Mouse (Mus musculus) CH12.LX (cell line): ENCODE measurements around the gene Ddx23. TPM values are rescaled to one million over a fixed set of nuclear protein-coding genes. Genes with fewer than 3 reads are reported as not detected.

Experiments used
- DNase-seq: peaks from one replicate; pipeline ENCODE4 v3.0.0-alpha.2; 2013; ENCODE audit errors: extremely low read depth
- H3K27ac ChIP-seq: 2 replicates; pipeline ENCODE4 v1.5.1; 2012; ENCODE audit warnings: low read depth, mild to moderate bottlenecking, control low read depth, moderate library complexity; ENCODE audit not compliant: insufficient read depth
- H3K27me3 ChIP-seq: replicated peaks from 2 replicates; pipeline ENCODE3; 2012; ENCODE audit warnings: inconsistent platforms
- H3K36me3 ChIP-seq, 2 experiments: replicated peaks in 1 of 2; 2 replicates each; pipeline versions ENCODE3 to v1.6.1; 2012; ENCODE audit warnings: inconsistent platforms in 1 of 2, low read length in 1 of 2, mild to moderate bottlenecking in 1 of 2, mixed read lengths in 1 of 2, moderate library complexity in 1 of 2; ENCODE audit not compliant: control insufficient read depth in 1 of 2, insufficient read depth in 1 of 2
- H3K4me1 ChIP-seq, 2 experiments: 2 replicates each; pipeline ENCODE4 v1.6.1; 2012; ENCODE audit warnings: inconsistent platforms in 1 of 2, moderate library complexity in 1 of 2; ENCODE audit not compliant: insufficient read depth in 2 of 2, control insufficient read depth in 1 of 2
- H3K4me2 ChIP-seq: 2 replicates; pipeline ENCODE4 v1.6.1; 2012; ENCODE audit warnings: low read depth, mild to moderate bottlenecking, control low read depth; ENCODE audit not compliant: poor library complexity, insufficient read depth, severe bottlenecking
- H3K4me3 ChIP-seq, 3 experiments: fragments of 150-350 bp in 1 of 3; sonication (generic) in 1 of 3; replicated peaks in 1 of 3; 2 replicates each; pipeline versions ENCODE3 to v1.5.1; 2011 to 2012; ENCODE audit warnings: low read depth in 2 of 3, low read length in 2 of 3, mild to moderate bottlenecking in 2 of 3, moderate library complexity in 2 of 3, control low read depth in 1 of 3, improper control_type of control experiment in 1 of 3, inconsistent platforms in 1 of 3, mixed read lengths in 1 of 3; ENCODE audit not compliant: poor library complexity in 1 of 3
- H3K79me2 ChIP-seq: replicated peaks from 2 replicates; pipeline ENCODE4 v1.6.1; 2012; ENCODE audit warnings: mild to moderate bottlenecking, moderate library complexity; ENCODE audit not compliant: control insufficient read depth, poor library complexity, insufficient read depth, severe bottlenecking; ENCODE audit errors: extremely low read depth
- H3K9ac ChIP-seq: 2 replicates; pipeline ENCODE4 v1.6.1; 2012; ENCODE audit warnings: low read depth, mild to moderate bottlenecking, control low read depth, moderate library complexity; ENCODE audit not compliant: insufficient read depth
- H3K9me3 ChIP-seq: replicated peaks from 2 replicates; pipeline ENCODE3; 2012; ENCODE audit warnings: low read length, inconsistent platforms, mixed read lengths
- CHD2 ChIP-seq: IDR thresholded peaks from 2 replicates; pipeline ENCODE4 v1.6.1; 2011; ENCODE audit warnings: low read length, improper control_type of control experiment
- CTCF ChIP-seq, 2 experiments: IDR thresholded peaks in 1 of 2; conservative IDR thresholded peaks in 1 of 2; 2 replicates each; pipeline ENCODE4 v1.5.1; 2011 to 2012; ENCODE audit warnings: low read depth in 2 of 2, low read length in 2 of 2, improper control_type of control experiment in 1 of 2, inconsistent platforms in 1 of 2, mild to moderate bottlenecking in 1 of 2, moderate library complexity in 1 of 2
- E2F4 ChIP-seq: IDR thresholded peaks from 2 replicates; pipeline ENCODE4 v1.6.1; 2011; ENCODE audit warnings: low read depth, low read length, improper control_type of control experiment; ENCODE audit not compliant: insufficient replicate concordance
- EP300 ChIP-seq: IDR thresholded peaks from 2 replicates; pipeline ENCODE4 v1.6.1; 2011; ENCODE audit warnings: low read length, improper control_type of control experiment
- GABPA ChIP-seq: IDR thresholded peaks from 2 replicates; pipeline ENCODE4 v1.6.1; 2012; ENCODE audit warnings: low read depth, low read length, improper control_type of control experiment, inconsistent platforms; ENCODE audit not compliant: insufficient replicate concordance
- HCFC1 ChIP-seq: IDR thresholded peaks from 2 replicates; pipeline ENCODE4 v1.6.1; 2012; ENCODE audit warnings: low read depth, mild to moderate bottlenecking, inconsistent platforms, low read length, improper control_type of control experiment
- KAT2A ChIP-seq: IDR thresholded peaks from 2 replicates; pipeline ENCODE4 v1.6.1; 2012; ENCODE audit warnings: low read length, improper control_type of control experiment, inconsistent platforms; ENCODE audit not compliant: insufficient replicate concordance
- MAFK ChIP-seq: IDR thresholded peaks from 2 replicates; pipeline ENCODE4 v1.6.1; 2011; ENCODE audit warnings: low read length, improper control_type of control experiment; ENCODE audit not compliant: insufficient replicate concordance
- MAX ChIP-seq: IDR thresholded peaks from 2 replicates; pipeline ENCODE4 v1.6.1; 2011; ENCODE audit warnings: low read length, improper control_type of control experiment
- MAZ ChIP-seq: IDR thresholded peaks from 2 replicates; pipeline ENCODE4 v1.6.1; 2012; ENCODE audit warnings: low read depth, mild to moderate bottlenecking, inconsistent platforms, low read length, improper control_type of control experiment, moderate library complexity
- MXI1 ChIP-seq: IDR thresholded peaks from 2 replicates; pipeline ENCODE4 v1.6.1; 2011; ENCODE audit warnings: mild to moderate bottlenecking, low read depth, low read length, improper control_type of control experiment
- MYC ChIP-seq: IDR thresholded peaks from 2 replicates; pipeline ENCODE4 v1.6.1; 2011; ENCODE audit warnings: low read depth, mild to moderate bottlenecking, improper control_type of control experiment, low read length
- NRF1 ChIP-seq: IDR thresholded peaks from 2 replicates; pipeline ENCODE4 v1.6.1; 2014; ENCODE audit warnings: low read depth, mild to moderate bottlenecking, inconsistent platforms, low read length, improper control_type of control experiment, moderate library complexity
- POLR2A ChIP-seq: IDR thresholded peaks from 2 replicates; pipeline ENCODE4 v1.6.1; 2011; ENCODE audit warnings: low read depth, mild to moderate bottlenecking, improper control_type of control experiment, low read length
- POLR2AphosphoS2 ChIP-seq: IDR thresholded peaks from 2 replicates; pipeline ENCODE4 v1.6.1; 2011; ENCODE audit warnings: low read depth, low read length, improper control_type of control experiment
- RAD21 ChIP-seq: IDR thresholded peaks from 2 replicates; pipeline ENCODE4 v1.6.1; 2011; ENCODE audit warnings: low read depth, mild to moderate bottlenecking, low read length, improper control_type of control experiment, moderate library complexity
- SIN3A ChIP-seq: IDR thresholded peaks from 2 replicates; pipeline ENCODE4 v1.6.1; 2012; ENCODE audit warnings: low read length, improper control_type of control experiment, inconsistent platforms
- TBP ChIP-seq: conservative IDR thresholded peaks from 2 replicates; pipeline ENCODE4 v1.6.1; 2011; ENCODE audit warnings: low read depth, low read length, improper control_type of control experiment
- USF1 ChIP-seq: IDR thresholded peaks from 2 replicates; pipeline ENCODE4 v1.6.1; 2014; ENCODE audit warnings: low read depth, mild to moderate bottlenecking, inconsistent platforms, low read length, improper control_type of control experiment
- USF2 ChIP-seq: conservative IDR thresholded peaks from 2 replicates; pipeline ENCODE4 v1.6.1; 2011; ENCODE audit warnings: low read depth, low read length, improper control_type of control experiment
- ZKSCAN1 ChIP-seq: IDR thresholded peaks from 2 replicates; pipeline ENCODE4 v1.6.1; 2012; ENCODE audit warnings: low read depth, inconsistent platforms, low read length, improper control_type of control experiment, borderline replicate concordance
- ZMIZ1 ChIP-seq: IDR thresholded peaks from 2 replicates; pipeline ENCODE4 v1.6.1; 2012; ENCODE audit warnings: low read depth, mild to moderate bottlenecking, inconsistent platforms, low read length, improper control_type of control experiment
- ZNF384 ChIP-seq: IDR thresholded peaks from 2 replicates; pipeline ENCODE4 v1.6.1; 2012; ENCODE audit warnings: low read depth, low read length, improper control_type of control experiment, inconsistent platforms
- dilution Hi-C: fragments of 300-500 bp; cut with MboI; formaldehyde crosslinking; loops from 2 replicates; pipeline ENCODE4 v1.14.3; 2020; ENCODE audit warnings: low sequenced_read_pairs; ENCODE audit not compliant: extremely low pct_unique_long_range_greater_than_20kb, extremely low pct_ligation_motif_present
- in situ Hi-C: fragments of 300-500 bp; cut with MboI; formaldehyde crosslinking; loops from 3 replicates; pipeline ENCODE4 v1.14.3; 2019; ENCODE audit warnings: low sequenced_read_pairs, low pct_ligation_motif_present, low pct_unique_long_range_greater_than_20kb, mixed read lengths
- polyA plus RNA-seq: library from polyadenylated mRNA; unstranded; fragments of >175 nt; gene quantifications from 2 replicates; pipeline ENCODE4 v1.2.1, GENCODE M21; 2012; ENCODE audit warnings: low read depth; ENCODE audit not compliant: insufficient read length
- total RNA-seq, 2 experiments: library from RNA; depleted of rRNA; stranded (reverse); fragments of 300-350 nt in 1 of 2; fragments of >200 nt in 1 of 2; gene quantifications; 2 replicates each; pipeline ENCODE4 v1.2.3; 2012 to 2014

Gene Ddx23
- total and polyA plus RNA-seq, 3 experiments = 58.5 to 148 (median 103) TPM

GRCm38 (mm10) chr15:98710442-98710841 is 47.7 kb upstream of the Ddx23 start (continued):
- TF ChIP-seq KAT2A = no peak
- TF ChIP-seq NRF1 = no peak
- no peak for TF ChIP-seq POLR2AphosphoS2

GRCm38 (mm10) chr15:98707766-98708372 is 45.2 kb upstream of the Ddx23 start, which contains the start of gene Ccdc65:
TSS of gene Ccdc65 (plus strand) at chr15:98708207.
- in situ Hi-C loops (loop anchor here (5.0 kb wide), 1 partner anchor 36 kb away; no protein-coding TSS in a partner anchor), dilution Hi-C loops (no loop called here)
- peak within 1 kb of the TSS; percentile 91 for H3K4me2 ChIP-seq
- H3K9me3 ChIP-seq = peaks cover 7% of the 10 kb centered on the region
- H3K36me3 ChIP-seq = no peaks in the 10 kb centered on the region
- DNase-seq = peak; percentile 95
- TF ChIP-seq ZKSCAN1 (no peak), ZNF384 (peak; percentile 100), KAT2A (0 out of 2 replicates have a peak, but pooled peaks have one; percentile 20), CTCF (conservative IDR thresholded peaks at IDR 0.05 in 1 of 2, IDR thresholded peaks at IDR 0.05 in 1 of 2; ENCODE audit: low read depth in 2 of 2, low read length in 2 of 2) (peak; percentile 59 to 91), GABPA (peak; percentile 73), HCFC1 (peak; percentile 76), CHD2 (peak; percentile 14; the same call in 1 of the 2 replicates), MXI1 (peak; percentile 95), SIN3A (peak; percentile 100), RAD21 (peak; percentile 9), MYC (peak; percentile 52; the same call in 1 of the 2 replicates), ZMIZ1 (no peak), MAX (no peak), NRF1 (peak; percentile 66)
- TF ChIP-seq, all 38 proteins: peak for 11
- peaks cover 4 to 16% of the 10 kb centered on the region in 2 experiments; a peak in 3 of 4 replicates for H3K4me1 ChIP-seq
- H3K4me3 ChIP-seq = peak within 1 kb of the TSS; percentile 3 to 36 (median 34)
- H3K27ac ChIP-seq = no peak within 1 kb of the TSS
- no peaks in the 10 kb centered on the region for H3K79me2 ChIP-seq
- no peak within 1 kb of the TSS for H3K9ac ChIP-seq
- peaks cover 63% of the 10 kb centered on the region for H3K27me3 ChIP-seq

DNA sequence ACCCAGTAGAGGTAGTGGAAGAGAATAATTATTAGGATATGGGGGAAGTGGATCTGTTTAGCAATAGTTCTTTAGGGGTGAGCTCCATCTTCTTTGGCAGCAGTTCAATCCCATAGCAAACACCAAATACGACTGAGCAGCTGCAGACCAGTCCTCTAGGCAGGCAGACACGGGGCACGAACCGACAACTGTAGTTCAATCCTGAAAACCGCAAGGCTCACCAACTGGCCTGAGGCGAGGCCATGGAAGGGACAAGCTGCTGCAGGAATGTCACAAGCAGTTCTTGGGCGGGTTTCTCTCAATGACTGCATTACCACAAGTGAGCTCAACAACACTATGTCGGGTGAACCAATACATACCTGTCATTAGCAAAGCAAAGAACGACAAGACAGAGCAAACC is 41.6 kb upstream of the Ddx23 start:
- Histone ChIP-seq H3K4me1 (peaks cover 4 to 16% of the 10 kb centered on the region in 2 experiments; a peak in 3 of 4 replicates), H3K9ac (no peak overlapping the region), H3K4me3 (no peak overlapping the region), H3K27me3 (peaks cover 86% of the 10 kb centered on the region), H3K4me2 (no peak overlapping the region), H3K36me3 (no peaks in the 10 kb centered on the region), H3K27ac (no peak overlapping the region), H3K9me3 (peaks cover 7% of the 10 kb centered on the region), H3K79me2 (no peaks in the 10 kb centered on the region)
- in situ Hi-C loops (no loop called here), dilution Hi-C loops (no loop called here)
- DNase-seq = no peak
- no peak for TF ChIP-seq CHD2
- TF ChIP-seq E2F4 = no peak
- TF ChIP-seq POLR2A = no peak
- no peak for TF ChIP-seq USF1
- TF ChIP-seq TBP = no peak
- TF ChIP-seq USF2 = no peak
- TF ChIP-seq MYC = no peak
- no peak for TF ChIP-seq HCFC1
- TF ChIP-seq EP300 = no peak
- TF ChIP-seq MAFK = no peak
- no peak for TF ChIP-seq MAZ
